Mouse (Mus musculus): ENCODE results near the gene 1700028J19Rik. TPM values are rescaled to one million over a fixed set of nuclear protein-coding genes. Genes with fewer than 3 reads are reported as not detected.

Gene 1700028J19Rik
- polyA plus RNA-seq (2016; fragmentation: Nextera tagmentation; extraction: Ambion mirVana), result 0.83 and 1.3 TPM in 2 replicates

DNA sequence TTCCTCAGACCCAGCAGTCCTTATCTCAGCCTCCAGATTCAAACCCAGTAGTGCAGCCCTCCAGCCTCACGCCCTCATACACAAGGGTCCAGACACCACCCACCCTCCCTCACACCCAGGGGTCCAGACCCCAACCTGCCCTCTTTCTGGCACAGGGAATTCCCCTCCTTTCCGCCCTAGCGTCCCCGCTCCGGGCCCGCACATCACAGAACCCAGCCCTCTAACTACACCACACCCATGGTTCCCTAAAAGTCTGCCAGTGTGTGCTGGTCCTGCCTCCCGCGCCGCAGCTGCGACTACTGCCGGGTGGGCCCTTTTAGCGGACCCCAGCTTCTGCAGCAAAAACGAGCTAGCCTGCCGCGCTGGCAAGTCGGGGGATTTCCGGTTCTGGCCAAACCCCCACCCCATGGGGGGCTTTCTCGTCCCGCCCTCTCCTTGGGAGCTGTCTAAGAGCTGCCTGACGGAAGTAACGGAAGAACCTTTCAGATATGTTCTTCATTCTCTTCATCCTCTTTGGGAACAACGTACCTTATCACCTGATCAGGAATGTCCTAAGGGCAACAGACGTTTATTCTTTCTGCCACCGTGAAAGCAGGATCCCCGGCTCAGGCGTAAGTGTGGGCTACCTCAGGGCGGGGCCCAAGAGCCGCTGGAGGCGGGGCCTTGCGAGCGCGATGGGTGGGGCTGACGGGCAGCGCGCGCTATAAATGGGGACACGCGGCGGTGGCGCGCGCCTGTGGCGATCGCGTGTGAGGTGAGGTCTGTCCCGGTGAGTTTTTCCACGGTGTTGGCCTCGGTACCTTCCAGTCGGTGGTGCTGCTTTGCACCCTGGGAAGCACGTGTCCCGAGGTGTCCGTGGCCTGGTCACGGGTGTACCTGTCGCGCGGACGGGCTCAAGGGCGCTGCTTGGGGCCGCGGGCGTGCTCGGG, at the start of gene 1700028J19Rik, which contains the start of gene 2410002F23Rik:
Gene 1700028J19Rik (minus strand): TSS at position 641 of the 929 bp plus-strand sequence.
Gene 2410002F23Rik (plus strand): TSS at position 668 of the 929 bp plus-strand sequence.
- Histone ChIP-seq H3K36me3 (peaks cover 29% of the 10 kb centered on the region), H3K27me3 (replicated peaks) (no peaks in the 10 kb centered on the region), H3K9me3 (no peaks in the 10 kb centered on the region), H3K4me2 (replicated peaks) (peak within 1 kb of the TSS; percentile 66), H3K9ac (peak within 1 kb of the TSS; percentile 77), H3K4me1 (peaks cover 12% of the 10 kb centered on the region), H3K27ac (peak within 1 kb of the TSS; percentile 71), H3K4me3 (peak within 1 kb of the TSS; percentile 88)
- 0% methylated on average over 62 of the region's 62 CpGs for WGBS
- ATAC-seq (ENCODE audit: low FRiP score, low read depth), result peak; percentile 87

DNA sequence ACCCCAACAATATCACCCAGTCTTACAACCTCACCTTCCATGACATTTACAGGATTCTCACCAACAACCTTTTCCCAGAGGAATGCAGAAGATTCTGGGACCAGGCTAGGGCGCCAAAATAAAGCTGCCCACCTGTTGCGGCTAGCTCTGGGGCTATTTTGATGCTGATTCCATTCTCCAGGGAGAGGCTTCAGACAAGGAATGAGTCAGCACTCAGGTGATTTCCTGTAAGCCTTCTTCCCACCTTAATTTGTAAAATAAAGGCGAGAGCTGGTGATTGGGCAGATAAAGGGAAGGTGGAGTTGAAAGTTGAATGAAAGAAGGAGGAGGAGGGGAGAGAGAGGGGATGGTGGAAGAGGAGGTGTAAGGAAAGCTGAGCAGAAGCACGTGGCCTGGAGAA, 44.9 kb upstream of the 1700028J19Rik start:
- H3K27ac ChIP-seq, result no peak overlapping the region
- WGBS, result 57% methylated on average over 4 of the region's 4 CpGs
- H3K27me3 ChIP-seq (replicated peaks), result no peaks in the 10 kb centered on the region
- no peaks in the 10 kb centered on the region for H3K4me1 ChIP-seq
- H3K4me2 ChIP-seq (replicated peaks), result no peak overlapping the region
- no peak overlapping the region for H3K4me3 ChIP-seq
- no peaks in the 10 kb centered on the region for H3K9me3 ChIP-seq
- no peaks in the 10 kb centered on the region for H3K36me3 ChIP-seq
- ATAC-seq (ENCODE audit: low FRiP score, low read depth), result no peak
- no peak overlapping the region for H3K9ac ChIP-seq

DNA sequence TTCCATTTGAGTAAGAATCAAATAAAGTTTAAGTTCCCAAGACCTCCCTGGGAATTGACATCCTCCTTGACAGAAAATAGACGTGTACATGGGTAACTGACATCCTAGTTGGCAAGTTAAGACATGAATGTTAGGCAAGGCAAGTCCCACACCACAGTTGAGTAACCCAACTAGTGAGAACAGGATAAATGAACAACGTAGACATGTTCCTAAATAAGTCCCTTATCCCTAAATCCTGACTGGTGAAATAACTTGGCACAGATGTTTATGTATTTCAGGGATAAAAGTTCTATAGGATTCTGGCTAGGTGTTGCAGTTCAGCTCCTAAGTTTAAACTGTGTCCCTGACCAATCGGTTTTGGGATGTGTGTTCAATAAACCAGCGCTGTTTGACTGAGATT, 44.5 kb upstream of the 1700028J19Rik start:
- no peak for ATAC-seq (ENCODE audit: low FRiP score, low read depth)
- Histone ChIP-seq H3K4me2 (replicated peaks) (no peak overlapping the region), H3K27me3 (replicated peaks) (no peaks in the 10 kb centered on the region), H3K36me3 (no peaks in the 10 kb centered on the region), H3K9me3 (no peaks in the 10 kb centered on the region), H3K27ac (no peak overlapping the region), H3K9ac (no peak overlapping the region), H3K4me1 (no peaks in the 10 kb centered on the region), H3K4me3 (no peak overlapping the region)
- 87% methylated on average over 4 of the region's 4 CpGs for WGBS

DNA sequence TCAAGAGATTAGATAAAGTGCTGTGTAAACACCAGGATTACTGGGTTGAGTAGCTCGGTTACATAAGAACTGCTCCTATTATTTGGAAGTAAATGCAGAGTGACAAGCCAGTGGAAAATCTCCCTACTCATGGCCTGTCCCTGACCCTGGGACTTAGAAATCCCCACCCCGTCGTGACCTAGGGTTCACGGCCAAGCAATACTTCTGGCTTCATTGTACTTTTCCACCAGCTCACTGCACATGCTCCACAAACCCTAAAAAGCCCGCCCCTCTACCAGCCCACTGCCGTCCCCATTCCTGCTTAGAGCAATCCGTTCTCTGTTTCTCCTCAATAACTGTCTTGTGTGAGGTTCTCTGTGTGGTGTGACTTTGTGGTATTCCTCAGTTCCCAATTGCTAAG, 41.3 kb upstream of the 1700028J19Rik start:
- Histone ChIP-seq H3K9ac (no peak overlapping the region), H3K27ac (no peak overlapping the region)

DNA sequence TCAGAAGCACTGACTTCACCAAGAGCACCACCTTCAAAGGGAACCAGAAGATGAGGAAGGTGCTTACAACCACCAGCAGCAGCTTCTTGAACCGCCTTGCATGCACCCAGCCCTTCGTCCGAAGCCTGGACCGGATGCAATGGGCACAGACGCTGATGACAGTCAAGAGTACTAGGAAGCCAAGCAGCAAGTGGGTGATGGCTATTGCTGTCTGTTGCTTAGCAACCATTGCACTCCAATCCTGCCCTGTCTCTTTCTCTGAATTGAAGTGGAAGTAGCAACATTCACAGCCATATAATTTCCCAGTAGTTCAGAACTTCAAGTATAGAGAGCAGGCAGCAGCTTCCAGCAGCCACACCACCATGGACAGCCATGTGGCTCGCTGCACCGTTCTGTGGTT, 35.1 kb upstream of the 1700028J19Rik start:
- no peaks in the 10 kb centered on the region for H3K36me3 ChIP-seq
- no peaks in the 10 kb centered on the region for H3K27me3 ChIP-seq (replicated peaks)
- H3K9ac ChIP-seq, result no peak overlapping the region
- WGBS, result 79% methylated on average over 7 of the region's 7 CpGs
- no peaks in the 10 kb centered on the region for H3K4me1 ChIP-seq
- no peak for ATAC-seq (ENCODE audit: low FRiP score, low read depth)
- no peak overlapping the region for H3K4me2 ChIP-seq (replicated peaks)
- no peak overlapping the region for H3K4me3 ChIP-seq
- H3K27ac ChIP-seq, result no peak overlapping the region
- no peaks in the 10 kb centered on the region for H3K9me3 ChIP-seq

More for the DNA sequence above, 41.3 kb upstream of the 1700028J19Rik start:
- H3K4me2 ChIP-seq (replicated peaks), result no peak overlapping the region
- H3K27me3 ChIP-seq (replicated peaks), result no peaks in the 10 kb centered on the region
- H3K9me3 ChIP-seq, result no peaks in the 10 kb centered on the region
- no peak for ATAC-seq (ENCODE audit: low FRiP score, low read depth)
- H3K4me3 ChIP-seq, result no peak overlapping the region
- H3K36me3 ChIP-seq, result no peaks in the 10 kb centered on the region
- H3K4me1 ChIP-seq, result no peaks in the 10 kb centered on the region
- 77% methylated on average over 7 of the region's 7 CpGs for WGBS

DNA sequence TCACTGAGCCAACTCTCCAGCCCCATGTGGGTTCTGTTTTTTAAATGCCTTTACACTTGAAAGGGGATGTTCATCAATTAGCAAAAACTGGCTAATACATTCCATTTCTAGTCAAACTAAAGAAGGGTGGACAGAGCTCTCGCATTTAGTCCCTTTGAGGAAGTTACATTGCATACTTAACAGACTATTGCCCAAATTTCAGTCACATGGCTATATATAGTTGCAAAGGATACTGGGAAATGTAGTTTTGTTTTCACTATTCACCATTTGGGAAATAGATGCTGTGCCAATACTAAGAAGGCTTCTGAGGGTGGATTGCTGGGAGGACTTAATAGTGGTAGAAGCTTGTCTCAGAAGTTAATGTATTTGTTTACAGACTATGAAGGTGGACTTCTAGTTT, 34.5 kb upstream of the 1700028J19Rik start:
- Histone ChIP-seq H3K9ac (no peak overlapping the region), H3K4me1 (no peaks in the 10 kb centered on the region), H3K27ac (no peak overlapping the region), H3K36me3 (no peaks in the 10 kb centered on the region), H3K4me2 (replicated peaks) (no peak overlapping the region), H3K9me3 (no peaks in the 10 kb centered on the region), H3K27me3 (replicated peaks) (peaks cover 3% of the 10 kb centered on the region; the same call in 1 of the 2 replicates), H3K4me3 (no peak overlapping the region)
- ATAC-seq (ENCODE audit: low FRiP score, low read depth), result no peak
- 74% methylated on average over 1 of the region's 1 CpGs for WGBS

DNA sequence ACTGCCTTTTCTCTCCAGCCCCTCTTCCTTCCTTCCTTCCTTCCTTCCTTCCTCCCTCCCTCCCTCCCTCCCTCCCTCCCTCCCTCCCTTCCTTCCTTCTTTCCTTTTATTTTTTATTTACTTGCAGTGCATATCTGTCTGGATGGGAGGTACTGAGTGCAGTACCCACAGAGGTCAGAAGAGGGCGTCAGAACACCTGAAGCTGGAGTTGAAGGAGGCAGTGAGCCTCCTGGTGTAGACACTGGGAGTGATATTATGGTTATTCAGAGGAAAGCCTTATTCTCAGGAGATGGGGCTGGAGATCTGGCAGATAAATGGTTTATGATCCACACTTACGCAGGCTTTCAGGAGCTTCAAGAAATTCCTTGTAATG, 30.7 kb upstream of the 1700028J19Rik start:
- Histone ChIP-seq H3K4me3 (no peak overlapping the region), H3K9ac (no peak overlapping the region), H3K9me3 (no peaks in the 10 kb centered on the region), H3K27me3 (replicated peaks) (peaks cover 18% of the 10 kb centered on the region), H3K4me1 (no peaks in the 10 kb centered on the region), H3K4me2 (replicated peaks) (no peak overlapping the region), H3K27ac (no peak overlapping the region), H3K36me3 (no peaks in the 10 kb centered on the region)
- ATAC-seq (ENCODE audit: low FRiP score, low read depth), result no peak
- WGBS, result 44% methylated on average over 2 of the region's 2 CpGs

DNA sequence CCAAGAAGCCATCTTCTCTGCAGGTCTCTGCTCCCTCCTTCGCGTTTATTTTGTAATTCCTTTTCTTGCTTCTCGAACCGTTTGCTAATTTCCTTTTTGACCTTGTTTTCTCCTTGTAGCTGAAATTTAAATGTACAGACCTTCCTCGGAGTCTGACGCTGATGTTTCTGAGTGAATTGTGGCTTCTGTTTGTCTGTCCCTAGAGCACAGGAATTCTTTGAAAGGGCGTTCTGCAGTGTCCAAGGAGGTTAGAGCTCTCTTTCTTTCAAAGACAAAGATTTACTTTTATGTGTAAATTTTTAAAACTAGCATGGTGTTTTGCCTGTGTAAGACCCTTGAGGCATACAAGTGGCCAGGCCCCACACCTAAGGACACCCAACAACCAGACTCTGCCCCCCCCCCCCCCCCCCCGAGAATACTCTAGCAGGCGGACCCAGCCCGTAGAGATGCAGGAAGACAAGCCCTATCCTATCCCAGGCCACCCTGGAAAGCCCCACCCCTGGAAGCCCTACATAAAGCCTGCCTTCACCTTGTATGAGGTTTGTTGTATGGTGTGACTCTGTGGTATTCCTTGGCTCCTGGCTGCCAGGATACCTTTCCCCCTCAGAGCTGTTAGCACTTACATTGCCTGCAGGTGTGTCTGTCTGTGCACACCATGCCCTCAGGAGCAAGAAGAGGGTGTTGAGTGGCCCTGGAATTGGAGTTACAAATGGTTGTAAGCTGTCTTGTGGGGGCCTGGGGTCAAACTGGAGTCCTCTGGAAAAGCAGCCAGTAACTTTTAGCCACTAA, 30.2 kb upstream of the 1700028J19Rik start:
- H3K9ac ChIP-seq, result no peak overlapping the region
- H3K27me3 ChIP-seq (replicated peaks), result peaks cover 18% of the 10 kb centered on the region
- WGBS, result 66% methylated on average over 10 of the region's 10 CpGs
- no peak overlapping the region for H3K4me2 ChIP-seq (replicated peaks)
- H3K4me1 ChIP-seq, result no peaks in the 10 kb centered on the region
- no peaks in the 10 kb centered on the region for H3K36me3 ChIP-seq
- no peak for ATAC-seq (ENCODE audit: low FRiP score, low read depth)
- no peaks in the 10 kb centered on the region for H3K9me3 ChIP-seq
- no peak overlapping the region for H3K4me3 ChIP-seq
- no peak overlapping the region for H3K27ac ChIP-seq

DNA sequence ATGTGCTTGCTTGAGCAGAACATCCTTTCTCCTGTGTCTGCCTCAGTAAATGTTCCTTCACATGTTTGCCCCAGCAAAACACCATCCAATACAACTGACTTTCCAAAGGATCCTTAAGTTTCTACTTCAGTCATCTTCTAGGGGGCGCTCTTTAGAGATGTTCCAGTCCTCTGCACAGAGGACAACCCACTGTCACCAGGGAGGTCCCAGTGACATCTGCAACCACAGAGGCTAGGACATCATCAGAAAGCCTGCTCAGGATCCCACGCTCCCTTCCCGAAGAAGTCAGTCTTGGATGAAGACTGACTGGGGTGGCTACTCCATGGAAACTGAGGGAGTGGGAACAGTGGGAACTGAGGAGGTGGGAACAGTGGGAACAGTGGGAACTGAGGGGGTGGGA, 29.1 kb upstream of the 1700028J19Rik start:
- no peaks in the 10 kb centered on the region for H3K4me1 ChIP-seq
- H3K27me3 ChIP-seq (replicated peaks), result peaks cover 18% of the 10 kb centered on the region
- H3K4me3 ChIP-seq, result no peak overlapping the region
- 80% methylated on average over 3 of the region's 3 CpGs for WGBS
- ATAC-seq (ENCODE audit: low FRiP score, low read depth), result no peak
- no peaks in the 10 kb centered on the region for H3K36me3 ChIP-seq
- no peak overlapping the region for H3K9ac ChIP-seq
- no peaks in the 10 kb centered on the region for H3K9me3 ChIP-seq
- no peak overlapping the region for H3K27ac ChIP-seq
- no peak overlapping the region for H3K4me2 ChIP-seq (replicated peaks)

DNA sequence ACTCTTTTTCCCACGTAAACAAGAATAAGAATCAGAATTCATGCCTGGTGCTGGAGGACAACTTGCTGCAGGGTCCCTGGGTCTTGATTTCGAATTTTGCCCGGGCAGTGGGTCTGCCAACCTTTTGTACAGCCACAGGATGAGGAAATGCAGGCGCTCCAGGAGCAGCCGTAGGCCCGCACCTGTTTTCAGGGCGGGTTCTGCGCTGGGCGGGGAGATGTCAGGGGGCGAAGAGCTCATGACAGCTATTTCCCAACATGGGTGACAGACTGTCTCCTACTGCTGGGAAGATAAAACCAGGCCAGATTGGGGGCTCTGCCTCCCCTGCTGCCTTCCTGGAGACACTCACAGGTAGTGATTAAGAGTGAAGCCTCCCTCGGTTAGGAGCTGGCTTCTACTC, 27.6 kb upstream of the 1700028J19Rik start:
- ATAC-seq (ENCODE audit: low FRiP score, low read depth), result no peak
- no peaks in the 10 kb centered on the region for H3K9me3 ChIP-seq

DNA sequence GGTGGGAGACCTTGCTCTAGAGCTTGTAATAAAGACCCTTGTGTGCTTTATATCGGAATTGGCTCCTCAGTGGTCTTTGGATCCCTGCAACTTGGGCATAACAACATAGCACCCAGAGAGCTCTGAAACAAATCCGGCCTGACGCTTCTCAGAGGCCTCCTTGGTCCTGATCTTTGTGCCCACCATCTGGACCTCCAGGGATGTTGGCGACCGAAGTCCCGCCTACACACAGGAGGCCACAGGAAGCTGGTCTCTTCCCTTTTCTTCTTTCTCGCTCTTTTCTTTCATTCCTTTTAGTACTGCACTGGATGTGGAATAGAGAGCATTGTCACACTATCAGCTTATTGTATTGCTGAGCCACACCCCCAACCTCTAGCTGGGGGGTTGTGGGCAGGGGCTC, 27.0 kb upstream of the 1700028J19Rik start:
- ATAC-seq (ENCODE audit: low FRiP score, low read depth), result no peak
- H3K9me3 ChIP-seq, result no peaks in the 10 kb centered on the region
- no peaks in the 10 kb centered on the region for H3K36me3 ChIP-seq
- no peak overlapping the region for H3K27ac ChIP-seq
- 56% methylated on average over 7 of the region's 7 CpGs for WGBS
- no peaks in the 10 kb centered on the region for H3K4me1 ChIP-seq
- no peak overlapping the region for H3K4me2 ChIP-seq (replicated peaks)
- H3K9ac ChIP-seq, result no peak overlapping the region
- peaks cover 25% of the 10 kb centered on the region for H3K27me3 ChIP-seq (replicated peaks)
- no peak overlapping the region for H3K4me3 ChIP-seq

More for the DNA sequence above, 27.6 kb upstream of the 1700028J19Rik start:
- no peak overlapping the region for H3K4me3 ChIP-seq
- H3K36me3 ChIP-seq, result no peaks in the 10 kb centered on the region
- no peak overlapping the region for H3K9ac ChIP-seq
- H3K4me1 ChIP-seq, result no peaks in the 10 kb centered on the region
- peaks cover 19% of the 10 kb centered on the region for H3K27me3 ChIP-seq (replicated peaks)
- H3K27ac ChIP-seq, result no peak overlapping the region
- 33% methylated on average over 11 of the region's 11 CpGs for WGBS
- H3K4me2 ChIP-seq (replicated peaks), result no peak overlapping the region

DNA sequence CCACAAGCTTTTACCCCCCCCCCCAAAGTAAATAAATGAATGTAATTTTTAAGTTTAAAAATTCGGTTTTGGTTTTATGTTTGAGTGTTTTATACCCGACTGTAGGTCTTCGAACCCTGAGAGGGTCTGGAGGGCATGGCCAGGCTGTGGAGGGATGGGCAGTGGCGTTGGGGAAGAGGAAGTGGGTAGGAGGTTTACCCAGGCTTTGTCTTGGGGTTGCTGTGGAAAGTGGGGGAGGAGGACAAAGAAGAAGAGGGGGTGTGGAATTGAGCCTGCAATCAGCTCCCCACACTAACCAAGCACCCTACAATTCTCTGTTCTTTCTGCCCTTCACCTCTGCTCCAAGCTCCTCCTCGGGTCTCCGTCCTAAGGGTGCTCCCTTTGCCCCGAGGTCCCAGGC, 26.1 kb upstream of the 1700028J19Rik start:
- H3K4me2 ChIP-seq (replicated peaks), result no peak overlapping the region
- WGBS, result 85% methylated on average over 7 of the region's 7 CpGs

More for the DNA sequence above, 26.1 kb upstream of the 1700028J19Rik start:
- H3K9ac ChIP-seq, result no peak overlapping the region
- no peaks in the 10 kb centered on the region for H3K9me3 ChIP-seq
- no peak for ATAC-seq (ENCODE audit: low FRiP score, low read depth)
- no peaks in the 10 kb centered on the region for H3K36me3 ChIP-seq
- peaks cover 30% of the 10 kb centered on the region for H3K27me3 ChIP-seq (replicated peaks)
- H3K4me1 ChIP-seq, result no peaks in the 10 kb centered on the region
- no peak overlapping the region for H3K27ac ChIP-seq
- no peak overlapping the region for H3K4me3 ChIP-seq

Data from neural tube, embryonic 12.5 days (tissue).